8 mouse cellular contexts compared by ENCODE assay signal in the genomic region with DNA sequence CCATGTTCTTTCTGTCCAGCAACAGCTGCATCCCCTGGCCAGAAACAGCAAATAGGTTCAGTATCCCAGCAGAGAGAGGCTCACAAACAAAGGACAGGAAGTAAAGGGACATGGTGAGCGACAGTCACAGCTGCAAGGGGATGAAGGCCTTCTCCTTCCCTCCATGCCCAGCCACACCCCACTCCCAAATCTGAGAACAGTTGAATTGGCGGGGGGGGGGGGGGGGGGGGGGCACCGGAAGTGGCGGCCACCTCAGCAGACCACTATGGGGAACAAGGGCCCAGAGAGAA. TPM values are rescaled to one million over a fixed set of nuclear protein-coding genes. Genes with fewer than 3 reads are reported as not detected.
DNase-seq lines count a peak whose midpoint lies in the region; ATAC-seq and TF ChIP-seq lines count a peak whose summit lies in the region.

No protein-coding gene starts in this region.

- no peak for TF ChIP-seq CTCF in left cerebral cortex, adult 2 months (IDR thresholded peaks at IDR 0.05)

- no peak overlapping the region for H3K9ac ChIP-seq in forebrain, embryonic 11.5 days (ENCODE audit: low read length)
- H3K9ac ChIP-seq in limb, embryonic 11.5 days (ENCODE audit: low read length): peak overlapping the region; percentile 30; the same call in 1 of the 2 replicates
- H3K9ac ChIP-seq in neural tube, embryonic 14.5 days (replicated peaks; ENCODE audit: low read depth, low read length): 0 out of 2 replicates have a peak overlapping the region, but pooled peaks have one; percentile 28

- peaks cover 2% of the 10 kb centered on the region; the same call in 1 of the 2 replicates for H3K27me3 ChIP-seq in forebrain, embryonic 11.5 days (ENCODE audit: control insufficient read depth, insufficient read depth, low read length)
- H3K27me3 ChIP-seq in limb, embryonic 11.5 days (ENCODE audit: control insufficient read depth, insufficient read depth, low read length): no peaks in the 10 kb centered on the region
- no peaks in the 10 kb centered on the region; the same call in none of the 2 replicates for H3K27me3 ChIP-seq in neural tube, embryonic 14.5 days (ENCODE audit: control insufficient read depth, insufficient read depth, low read length)

- intact Hi-C loops in left cerebral cortex, adult 2 months (cut with DNase I): no loop called here
- intact Hi-C loops in left cerebral cortex, postnatal 14 days (cut with DNase I): no loop called here

- no peak for ATAC-seq in forebrain, embryonic 11.5 days (replicated peaks; ENCODE audit: low FRiP score)
- no peak for ATAC-seq in limb, embryonic 11.5 days (ENCODE audit: insufficient number of reproducible peaks, low FRiP score, low TSS enrichment, low read depth)
- no peak for ATAC-seq in neural tube, embryonic 14.5 days (ENCODE audit: low read depth)

- peak overlapping the region; percentile 89 for H3K4me3 ChIP-seq in left cerebral cortex, adult 2 months
- peak overlapping the region; percentile 8; the same call in 1 of the 2 replicates for H3K4me3 ChIP-seq in forebrain, embryonic 11.5 days (ENCODE audit: low read depth, low read length)
- peak overlapping the region; percentile 67 for H3K4me3 ChIP-seq in limb, embryonic 11.5 days (ENCODE audit: low read depth, low read length)
- peak overlapping the region; percentile 54; the same call in 1 of the 2 replicates for H3K4me3 ChIP-seq in neural tube, embryonic 14.5 days (ENCODE audit: low read depth, low read length)

- DNase-seq in left cerebral cortex, adult 2 months (ENCODE audit: extremely low spot score in 1 of 2, low spot score in 2 of 2): no peak
- no peak for DNase-seq in left cerebral cortex, postnatal 14 days (ENCODE audit: low spot score in 2 of 2)
- DNase-seq in forebrain, embryonic 11.5 days (ENCODE audit: low spot score): no peak
- DNase-seq in limb, embryonic 11.5 days (ENCODE audit: low spot score): peak; percentile 41
- DNase-seq in urinary bladder, postnatal 10 days (ENCODE audit: low spot score): no peak
- DNase-seq in layer of hippocampus, adult 8-10 months (ENCODE audit: low spot score in 2 of 2): no peak
- DNase-seq in ovary, postnatal 36 days (ENCODE audit: low spot score): no peak

- WGBS in forebrain, embryonic 11.5 days: 21% methylated on average over 1 of the region's 4 CpGs
- WGBS in limb, embryonic 11.5 days: 8% methylated on average over 1 of the region's 4 CpGs
- WGBS in neural tube, embryonic 14.5 days: 3% methylated on average over 2 of the region's 4 CpGs

- no peaks in the 10 kb centered on the region for H3K9me3 ChIP-seq in forebrain, embryonic 11.5 days (ENCODE audit: control insufficient read depth, low read length)
- H3K9me3 ChIP-seq in limb, embryonic 11.5 days (ENCODE audit: control insufficient read depth, low read length): no peaks in the 10 kb centered on the region
- H3K9me3 ChIP-seq in neural tube, embryonic 14.5 days (ENCODE audit: control insufficient read depth, low read length): no peaks in the 10 kb centered on the region

- no peaks in the 10 kb centered on the region for H3K36me3 ChIP-seq in forebrain, embryonic 11.5 days (ENCODE audit: control insufficient read depth, insufficient read depth, low read length)
- H3K36me3 ChIP-seq in limb, embryonic 11.5 days (ENCODE audit: control insufficient read depth, insufficient read depth, low read length): no peaks in the 10 kb centered on the region
- H3K36me3 ChIP-seq in neural tube, embryonic 14.5 days (ENCODE audit: control insufficient read depth, insufficient read depth, low read length): no peaks in the 10 kb centered on the region

- H3K4me2 ChIP-seq in forebrain, embryonic 11.5 days (ENCODE audit: low read depth, low read length, severe bottlenecking): peak overlapping the region; percentile 90; the same call in 1 of the 2 replicates
- peak overlapping the region; percentile 99 for H3K4me2 ChIP-seq in limb, embryonic 11.5 days (ENCODE audit: low read depth, severe bottlenecking)
- H3K4me2 ChIP-seq in neural tube, embryonic 14.5 days (ENCODE audit: low read depth, low read length): peak overlapping the region; percentile 96

- H3K27ac ChIP-seq in left cerebral cortex, adult 2 months: no peak overlapping the region
- H3K27ac ChIP-seq in forebrain, embryonic 11.5 days (ENCODE audit: low read depth, low read length): no peak overlapping the region
- H3K27ac ChIP-seq in limb, embryonic 11.5 days (replicated peaks; ENCODE audit: low read depth, low read length): peak overlapping the region; percentile 55; the same call in 1 of the 2 replicates
- H3K27ac ChIP-seq in neural tube, embryonic 14.5 days (ENCODE audit: low read depth, low read length): no peak overlapping the region

- H3K4me1 ChIP-seq in forebrain, embryonic 11.5 days (replicated peaks; ENCODE audit: control insufficient read depth, insufficient read depth, low read length): peaks cover 9% of the 10 kb centered on the region
- H3K4me1 ChIP-seq in limb, embryonic 11.5 days (ENCODE audit: control insufficient read depth, insufficient read depth, low read length): peaks cover 8% of the 10 kb centered on the region
- peaks cover 9% of the 10 kb centered on the region; the same call in 1 of the 2 replicates for H3K4me1 ChIP-seq in neural tube, embryonic 14.5 days (ENCODE audit: control insufficient read depth, insufficient read depth, low read length)

RNA-seq across cellular contexts. Expression of a gene that starts 1.3 kb away (rescaled TPM):
- 10 to 100 TPM; 85.5 to 86.7 TPM for total RNA-seq in left cerebral cortex, adult 2 months (2021)
- 10 to 100 TPM; 84.5 to 90.8 TPM for total RNA-seq in left cerebral cortex, postnatal 14 days (2021)
- polyA plus RNA-seq in forebrain, embryonic 11.5 days (2014; fragmentation: Nextera tagmentation; extraction: Ambion mirVana): 59.6 and 66.7 TPM in 2 replicates
- 93.9 and 97.4 TPM in 2 replicates for polyA plus RNA-seq in limb, embryonic 11.5 days (2014; fragmentation: Nextera tagmentation; extraction: Ambion mirVana)
- 42.3 and 106 TPM in 2 replicates for polyA plus RNA-seq in neural tube, embryonic 14.5 days (2014; fragmentation: Nextera tagmentation; extraction: Ambion mirVana)
- 10 to 100 TPM; 85.6 to 95.3 (median 89.4) TPM for total RNA-seq in layer of hippocampus, adult 8-10 months (2022)

RNA-seq across cellular contexts. Expression of a gene that starts 46.0 kb away (rescaled TPM):
- under 1 TPM in 1 of 2 experiments, not detected in 1; 0.32 TPM for total RNA-seq in left cerebral cortex, adult 2 months (2021)
- under 1 TPM; 0.27 to 0.55 TPM for total RNA-seq in left cerebral cortex, postnatal 14 days (2021)
- 0.36 TPM in 1 of 2 replicates, not detected in the other for polyA plus RNA-seq in forebrain, embryonic 11.5 days (2014; fragmentation: Nextera tagmentation; extraction: Ambion mirVana)
- 0.23 and 0.88 TPM in 2 replicates for polyA plus RNA-seq in limb, embryonic 11.5 days (2014; fragmentation: Nextera tagmentation; extraction: Ambion mirVana)
- 0.37 TPM in 1 of 2 replicates, not detected in the other for polyA plus RNA-seq in neural tube, embryonic 14.5 days (2014; fragmentation: Nextera tagmentation; extraction: Ambion mirVana)
- total RNA-seq in layer of hippocampus, adult 8-10 months (2022): 1 to 10 TPM in 1 of 4 experiments, under 1 TPM in 3; 0.32 to 1.1 (median 0.75) TPM

Comparison
In these comparisons a context has a peak if more than half of its experiments do, and no peak if none do; other contexts are left out.
1. H3K4me3 ChIP-seq: peak in every context shown above with its lines; median percentile 89 in left cerebral cortex, adult 2 months; 67 in limb, embryonic 11.5 days; 54 in neural tube, embryonic 14.5 days; 8 in forebrain, embryonic 11.5 days.